Mouse (Mus musculus) CH12.LX (cell line): Measurements from ENCODE around the gene H1f0. TPM values are rescaled to one million over a fixed set of nuclear protein-coding genes. Genes with fewer than 3 reads are reported as not detected.
A peak's percentile ranks its signal among the peaks of the same experiment; 100 is the strongest.

Source experiments
- DNase-seq: peaks from one replicate; pipeline ENCODE4 v3.0.0-alpha.2; 2013; ENCODE audit errors: extremely low read depth
- H3K27ac ChIP-seq: 2 replicates; pipeline ENCODE4 v1.5.1; 2012; ENCODE audit warnings: low read depth, mild to moderate bottlenecking, control low read depth, moderate library complexity; ENCODE audit not compliant: insufficient read depth
- H3K27me3 ChIP-seq: replicated peaks from 2 replicates; pipeline ENCODE3; 2012; ENCODE audit warnings: inconsistent platforms
- H3K36me3 ChIP-seq, 2 experiments: replicated peaks in 1 of 2; 2 replicates each; pipeline versions ENCODE3 to v1.6.1; 2012; ENCODE audit warnings: inconsistent platforms in 1 of 2, low read length in 1 of 2, mild to moderate bottlenecking in 1 of 2, mixed read lengths in 1 of 2, moderate library complexity in 1 of 2; ENCODE audit not compliant: control insufficient read depth in 1 of 2, insufficient read depth in 1 of 2
- H3K4me1 ChIP-seq, 2 experiments: 2 replicates each; pipeline ENCODE4 v1.6.1; 2012; ENCODE audit warnings: inconsistent platforms in 1 of 2, moderate library complexity in 1 of 2; ENCODE audit not compliant: insufficient read depth in 2 of 2, control insufficient read depth in 1 of 2
- H3K4me2 ChIP-seq: 2 replicates; pipeline ENCODE4 v1.6.1; 2012; ENCODE audit warnings: low read depth, mild to moderate bottlenecking, control low read depth; ENCODE audit not compliant: poor library complexity, insufficient read depth, severe bottlenecking
- H3K4me3 ChIP-seq, 3 experiments: fragments of 150-350 bp in 1 of 3; sonication (generic) in 1 of 3; replicated peaks in 1 of 3; 2 replicates each; pipeline versions ENCODE3 to v1.5.1; 2011 to 2012; ENCODE audit warnings: low read depth in 2 of 3, low read length in 2 of 3, mild to moderate bottlenecking in 2 of 3, moderate library complexity in 2 of 3, control low read depth in 1 of 3, improper control_type of control experiment in 1 of 3, inconsistent platforms in 1 of 3, mixed read lengths in 1 of 3; ENCODE audit not compliant: poor library complexity in 1 of 3
- H3K79me2 ChIP-seq: replicated peaks from 2 replicates; pipeline ENCODE4 v1.6.1; 2012; ENCODE audit warnings: mild to moderate bottlenecking, moderate library complexity; ENCODE audit not compliant: control insufficient read depth, poor library complexity, insufficient read depth, severe bottlenecking; ENCODE audit errors: extremely low read depth
- H3K9ac ChIP-seq: 2 replicates; pipeline ENCODE4 v1.6.1; 2012; ENCODE audit warnings: low read depth, mild to moderate bottlenecking, control low read depth, moderate library complexity; ENCODE audit not compliant: insufficient read depth
- H3K9me3 ChIP-seq: replicated peaks from 2 replicates; pipeline ENCODE3; 2012; ENCODE audit warnings: low read length, inconsistent platforms, mixed read lengths
- BHLHE40 ChIP-seq: IDR thresholded peaks from 2 replicates; pipeline ENCODE4 v1.6.1; 2011; ENCODE audit warnings: mild to moderate bottlenecking, low read depth, low read length, improper control_type of control experiment
- CHD1 ChIP-seq: IDR thresholded peaks from 2 replicates; pipeline ENCODE4 v1.6.1; 2012; ENCODE audit warnings: low read depth, low read length, improper control_type of control experiment, inconsistent platforms
- CHD2 ChIP-seq: IDR thresholded peaks from 2 replicates; pipeline ENCODE4 v1.6.1; 2011; ENCODE audit warnings: low read length, improper control_type of control experiment
- CTCF ChIP-seq, 2 experiments: IDR thresholded peaks in 1 of 2; conservative IDR thresholded peaks in 1 of 2; 2 replicates each; pipeline ENCODE4 v1.5.1; 2011 to 2012; ENCODE audit warnings: low read depth in 2 of 2, low read length in 2 of 2, improper control_type of control experiment in 1 of 2, inconsistent platforms in 1 of 2, mild to moderate bottlenecking in 1 of 2, moderate library complexity in 1 of 2
- E2F4 ChIP-seq: IDR thresholded peaks from 2 replicates; pipeline ENCODE4 v1.6.1; 2011; ENCODE audit warnings: low read depth, low read length, improper control_type of control experiment; ENCODE audit not compliant: insufficient replicate concordance
- ELF1 ChIP-seq: IDR thresholded peaks from 2 replicates; pipeline ENCODE4 v1.6.1; 2014; ENCODE audit warnings: low read depth, mild to moderate bottlenecking, inconsistent platforms, low read length, improper control_type of control experiment
- EP300 ChIP-seq: IDR thresholded peaks from 2 replicates; pipeline ENCODE4 v1.6.1; 2011; ENCODE audit warnings: low read length, improper control_type of control experiment
- ETS1 ChIP-seq: conservative IDR thresholded peaks from 2 replicates; pipeline ENCODE4 v1.6.1; 2012; ENCODE audit warnings: low read depth, mild to moderate bottlenecking, inconsistent platforms, low read length, improper control_type of control experiment, moderate library complexity
- GABPA ChIP-seq: IDR thresholded peaks from 2 replicates; pipeline ENCODE4 v1.6.1; 2012; ENCODE audit warnings: low read depth, low read length, improper control_type of control experiment, inconsistent platforms; ENCODE audit not compliant: insufficient replicate concordance
- HCFC1 ChIP-seq: IDR thresholded peaks from 2 replicates; pipeline ENCODE4 v1.6.1; 2012; ENCODE audit warnings: low read depth, mild to moderate bottlenecking, inconsistent platforms, low read length, improper control_type of control experiment
- IRF4 ChIP-seq: IDR thresholded peaks from 2 replicates; pipeline ENCODE4 v1.6.1; 2014; ENCODE audit warnings: low read depth, mild to moderate bottlenecking, inconsistent platforms, low read length, improper control_type of control experiment
- JUN ChIP-seq: IDR thresholded peaks from 2 replicates; pipeline ENCODE4 v1.6.1; 2011; ENCODE audit warnings: low read depth, mild to moderate bottlenecking, low read length, improper control_type of control experiment, moderate library complexity; ENCODE audit not compliant: insufficient read depth
- JUND ChIP-seq: conservative IDR thresholded peaks from 2 replicates; pipeline ENCODE4 v1.6.1; 2011; ENCODE audit warnings: low read depth, low read length, improper control_type of control experiment
- KAT2A ChIP-seq: IDR thresholded peaks from 2 replicates; pipeline ENCODE4 v1.6.1; 2012; ENCODE audit warnings: low read length, improper control_type of control experiment, inconsistent platforms; ENCODE audit not compliant: insufficient replicate concordance
- MAFK ChIP-seq: IDR thresholded peaks from 2 replicates; pipeline ENCODE4 v1.6.1; 2011; ENCODE audit warnings: low read length, improper control_type of control experiment; ENCODE audit not compliant: insufficient replicate concordance
- MAX ChIP-seq: IDR thresholded peaks from 2 replicates; pipeline ENCODE4 v1.6.1; 2011; ENCODE audit warnings: low read length, improper control_type of control experiment
- MAZ ChIP-seq: IDR thresholded peaks from 2 replicates; pipeline ENCODE4 v1.6.1; 2012; ENCODE audit warnings: low read depth, mild to moderate bottlenecking, inconsistent platforms, low read length, improper control_type of control experiment, moderate library complexity
- MEF2A ChIP-seq: IDR thresholded peaks from 2 replicates; pipeline ENCODE4 v1.6.1; 2014; ENCODE audit warnings: low read depth, mild to moderate bottlenecking, inconsistent platforms, low read length, improper control_type of control experiment, borderline replicate concordance
- MXI1 ChIP-seq: IDR thresholded peaks from 2 replicates; pipeline ENCODE4 v1.6.1; 2011; ENCODE audit warnings: mild to moderate bottlenecking, low read depth, low read length, improper control_type of control experiment
- MYC ChIP-seq: IDR thresholded peaks from 2 replicates; pipeline ENCODE4 v1.6.1; 2011; ENCODE audit warnings: low read depth, mild to moderate bottlenecking, improper control_type of control experiment, low read length
- NELFE ChIP-seq: IDR thresholded peaks from 2 replicates; pipeline ENCODE4 v1.6.1; 2011; ENCODE audit warnings: low read depth, low read length, improper control_type of control experiment
- NRF1 ChIP-seq: IDR thresholded peaks from 2 replicates; pipeline ENCODE4 v1.6.1; 2014; ENCODE audit warnings: low read depth, mild to moderate bottlenecking, inconsistent platforms, low read length, improper control_type of control experiment, moderate library complexity
- PAX5 ChIP-seq: IDR thresholded peaks from 2 replicates; pipeline ENCODE4 v1.6.1; 2012; ENCODE audit warnings: low read length, inconsistent platforms, mixed read lengths
- POLR2A ChIP-seq: IDR thresholded peaks from 2 replicates; pipeline ENCODE4 v1.6.1; 2011; ENCODE audit warnings: low read depth, mild to moderate bottlenecking, improper control_type of control experiment, low read length
- POLR2AphosphoS2 ChIP-seq: IDR thresholded peaks from 2 replicates; pipeline ENCODE4 v1.6.1; 2011; ENCODE audit warnings: low read depth, low read length, improper control_type of control experiment
- RAD21 ChIP-seq: IDR thresholded peaks from 2 replicates; pipeline ENCODE4 v1.6.1; 2011; ENCODE audit warnings: low read depth, mild to moderate bottlenecking, low read length, improper control_type of control experiment, moderate library complexity
- RCOR1 ChIP-seq: conservative IDR thresholded peaks from 2 replicates; pipeline ENCODE4 v1.6.1; 2012; ENCODE audit warnings: low read depth, mild to moderate bottlenecking, inconsistent platforms, low read length, improper control_type of control experiment
- SIN3A ChIP-seq: IDR thresholded peaks from 2 replicates; pipeline ENCODE4 v1.6.1; 2012; ENCODE audit warnings: low read length, improper control_type of control experiment, inconsistent platforms
- SMC3 ChIP-seq: IDR thresholded peaks from 2 replicates; pipeline ENCODE4 v1.6.1; 2011; ENCODE audit warnings: low read depth, low read length, improper control_type of control experiment
- TBP ChIP-seq: conservative IDR thresholded peaks from 2 replicates; pipeline ENCODE4 v1.6.1; 2011; ENCODE audit warnings: low read depth, low read length, improper control_type of control experiment
- TCF12 ChIP-seq: IDR thresholded peaks from 2 replicates; pipeline ENCODE4 v1.6.1; 2014; ENCODE audit warnings: low read depth, mild to moderate bottlenecking, inconsistent platforms, low read length, improper control_type of control experiment
- UBTF ChIP-seq: IDR thresholded peaks from 2 replicates; pipeline ENCODE4 v1.6.1; 2012; ENCODE audit warnings: low read depth, mild to moderate bottlenecking, inconsistent platforms, low read length, improper control_type of control experiment, moderate library complexity
- USF1 ChIP-seq: IDR thresholded peaks from 2 replicates; pipeline ENCODE4 v1.6.1; 2014; ENCODE audit warnings: low read depth, mild to moderate bottlenecking, inconsistent platforms, low read length, improper control_type of control experiment
- USF2 ChIP-seq: conservative IDR thresholded peaks from 2 replicates; pipeline ENCODE4 v1.6.1; 2011; ENCODE audit warnings: low read depth, low read length, improper control_type of control experiment
- ZC3H11A ChIP-seq: IDR thresholded peaks from 2 replicates; pipeline ENCODE4 v1.6.1; 2012; ENCODE audit warnings: low read depth, mild to moderate bottlenecking, inconsistent platforms, low read length, improper control_type of control experiment
- ZKSCAN1 ChIP-seq: IDR thresholded peaks from 2 replicates; pipeline ENCODE4 v1.6.1; 2012; ENCODE audit warnings: low read depth, inconsistent platforms, low read length, improper control_type of control experiment, borderline replicate concordance
- ZMIZ1 ChIP-seq: IDR thresholded peaks from 2 replicates; pipeline ENCODE4 v1.6.1; 2012; ENCODE audit warnings: low read depth, mild to moderate bottlenecking, inconsistent platforms, low read length, improper control_type of control experiment
- ZNF384 ChIP-seq: IDR thresholded peaks from 2 replicates; pipeline ENCODE4 v1.6.1; 2012; ENCODE audit warnings: low read depth, low read length, improper control_type of control experiment, inconsistent platforms
- dilution Hi-C: fragments of 300-500 bp; cut with MboI; formaldehyde crosslinking; loops from 2 replicates; pipeline ENCODE4 v1.14.3; 2020; ENCODE audit warnings: low sequenced_read_pairs; ENCODE audit not compliant: extremely low pct_unique_long_range_greater_than_20kb, extremely low pct_ligation_motif_present
- in situ Hi-C: fragments of 300-500 bp; cut with MboI; formaldehyde crosslinking; loops from 3 replicates; pipeline ENCODE4 v1.14.3; 2019; ENCODE audit warnings: low sequenced_read_pairs, low pct_ligation_motif_present, low pct_unique_long_range_greater_than_20kb, mixed read lengths
- polyA plus RNA-seq: library from polyadenylated mRNA; unstranded; fragments of >175 nt; gene quantifications from 2 replicates; pipeline ENCODE4 v1.2.1, GENCODE M21; 2012; ENCODE audit warnings: low read depth; ENCODE audit not compliant: insufficient read length
- total RNA-seq, 2 experiments: library from RNA; depleted of rRNA; stranded (reverse); fragments of 300-350 nt in 1 of 2; fragments of >200 nt in 1 of 2; gene quantifications; 2 replicates each; pipeline ENCODE4 v1.2.3; 2012 to 2014

H1f0 gene
- total and polyA plus RNA-seq, 3 experiments = 11.9 to 100 (median 15.9) TPM

- in situ Hi-C loops (loop anchor here (5.0 kb wide), 1 partner anchor 38 kb away; no protein-coding TSS in a partner anchor), dilution Hi-C loops (no loop called here)
- peak within 1 kb of the TSS; percentile 73 for H3K9ac ChIP-seq
- no peak; the same call in 1 of the 2 replicates for TF ChIP-seq TBP
- no peak; the same call in none of the 2 replicates for TF ChIP-seq ZMIZ1
- TF ChIP-seq CTCF (conservative IDR thresholded peaks at IDR 0.05 in 1 of 2, IDR thresholded peaks at IDR 0.05 in 1 of 2; ENCODE audit: low read depth in 2 of 2, low read length in 2 of 2) = no peak
- TF ChIP-seq NRF1 = peak; percentile 78
- TF ChIP-seq EP300 = no peak
- TF ChIP-seq RCOR1 = no peak
- TF ChIP-seq SIN3A = peak; percentile 91
- peak; percentile 92 for TF ChIP-seq ELF1
- peak; percentile 68; the same call in 1 of the 2 replicates for TF ChIP-seq MYC
- no peak; the same call in 1 of the 2 replicates for TF ChIP-seq GABPA
- TF ChIP-seq ETS1 = no peak
- TF ChIP-seq MEF2A = no peak
- peak; percentile 94 for TF ChIP-seq CHD2
- TF ChIP-seq SMC3 = no peak
- TF ChIP-seq ZKSCAN1 = no peak
- TF ChIP-seq MXI1 = peak; percentile 86
- TF ChIP-seq ZC3H11A = no peak
- no peak for TF ChIP-seq MAFK
- no peak for TF ChIP-seq PAX5
- TF ChIP-seq E2F4 = no peak
- TF ChIP-seq UBTF = no peak
- TF ChIP-seq KAT2A = peak; percentile 95
- TF ChIP-seq HCFC1 = peak; percentile 94
- no peak for TF ChIP-seq BHLHE40
- peak; percentile 61 for TF ChIP-seq MAX
- TF ChIP-seq ZNF384 = no peak
- TF ChIP-seq JUND = no peak
- TF ChIP-seq NELFE = peak; percentile 93
- TF ChIP-seq IRF4 = no peak; the same call in 1 of the 2 replicates
- no peak for TF ChIP-seq RAD21
- TF ChIP-seq USF2 = no peak
- TF ChIP-seq MAZ = no peak
- peak; percentile 73 for TF ChIP-seq POLR2AphosphoS2
- peak; percentile 89 for TF ChIP-seq POLR2A
- no peak for TF ChIP-seq USF1
- peak; percentile 66 for TF ChIP-seq TCF12
- no peak for TF ChIP-seq JUN
- TF ChIP-seq CHD1 = no peak
- peaks cover 3 to 57% of the 10 kb centered on the region in 2 experiments for H3K4me1 ChIP-seq
- peaks cover 32 to 39% of the 10 kb centered on the region in 2 experiments for H3K36me3 ChIP-seq
- H3K27me3 ChIP-seq = no peaks in the 10 kb centered on the region
- peak within 1 kb of the TSS; percentile 61 for H3K27ac ChIP-seq
- no peaks in the 10 kb centered on the region for H3K9me3 ChIP-seq
- H3K79me2 ChIP-seq = peaks cover 35% of the 10 kb centered on the region
- peak; percentile 82 for DNase-seq
- H3K4me2 ChIP-seq = peak within 1 kb of the TSS; percentile 98
- H3K4me3 ChIP-seq = peak within 1 kb of the TSS; percentile 72 to 97 (median 82)
Measured at GRCm38 (mm10) chr15:79074913-79075532, 46.8 kb downstream of the H1f0 start, which contains the start of gene Eif3l. Gene Eif3l (plus strand): TSS chr15:79075179.
